In genomic region chr2:118740341-118740740, GRCm38 (mm10) we compare ENCODE assay signal across 20 mouse cellular contexts. TPM values are rescaled to one million over a fixed set of nuclear protein-coding genes. Genes with fewer than 3 reads are reported as not detected.
"Had no signal": no experiment of that assay in that cellular context is flagged by ENCODE, and none has a peak within 500 bp of the region (broad histone marks: within the 10 kb centered on the region; RNA-seq: fewer than 3 reads in every experiment).

No protein-coding gene starts in this region.

- H3K4me2 ChIP-seq: neural tube, embryonic 12.5 days; neural tube, embryonic 13.5 days; neural tube, embryonic 15.5 days; stomach, embryonic 15.5 days had no signal

- H3K4me3 ChIP-seq: neural tube, embryonic 12.5 days; neural tube, embryonic 13.5 days; neural tube, embryonic 15.5 days; stomach, embryonic 15.5 days had no signal

- DNase-seq: retina, postnatal 1 day; right cerebral cortex, adult 18-20 months; right cerebral cortex, postnatal 14 days; right cerebral cortex, postnatal 25 days; right cerebral cortex, postnatal 4 days; spleen, adult 18-20 months; thymus, adult 18-20 months; thymus, adult 2 months; thymus, postnatal 25 days; thymus, postnatal 4 days had no signal

- H3K9me3 ChIP-seq: neural tube, embryonic 12.5 days; neural tube, embryonic 13.5 days; neural tube, embryonic 15.5 days; stomach, embryonic 15.5 days had no signal

- H3K36me3 ChIP-seq: neural tube, embryonic 12.5 days; neural tube, embryonic 13.5 days; neural tube, embryonic 15.5 days; stomach, embryonic 15.5 days had no signal

- H3K27ac ChIP-seq: neural tube, embryonic 12.5 days; neural tube, embryonic 13.5 days; neural tube, embryonic 15.5 days; stomach, embryonic 15.5 days; stomach, postnatal 0 days had no signal

- H3K9ac ChIP-seq: neural tube, embryonic 12.5 days; neural tube, embryonic 13.5 days; neural tube, embryonic 15.5 days; stomach, embryonic 15.5 days had no signal

RNA-seq across cellular contexts. Expression of gene Ccdc9b, which starts 22.1 kb away (rescaled TPM):
- total RNA-seq: neutrophil, adult 5-6 weeks had no signal

RNA-seq across cellular contexts. Expression of gene Phgr1, which starts 32.2 kb away (rescaled TPM):
- total RNA-seq: neutrophil, adult 5-6 weeks had no signal
- polyA plus RNA-seq: neural tube, embryonic 12.5 days; neural tube, embryonic 13.5 days; neural tube, embryonic 14.5 days; neural tube, embryonic 15.5 days; urinary bladder, adult 2 months had no signal

RNA-seq across cellular contexts. Expression of gene Ankrd63, which starts 36.6 kb away (rescaled TPM):
- polyA plus RNA-seq: neural tube, embryonic 12.5 days; neural tube, embryonic 13.5 days; neural tube, embryonic 14.5 days; neural tube, embryonic 15.5 days; stomach, embryonic 14.5 days; thymus, postnatal 0 days had no signal
